Mouse (Mus musculus): ENCODE data around the gene Abcc5. TPM values are rescaled to one million over a fixed set of nuclear protein-coding genes. Genes with fewer than 3 reads are reported as not detected.
"Not testable (repeated sequence)": the region's sequence is repeated elsewhere in the genome, so short reads cannot be mapped to it uniquely, and the experiment has no call there.

Abcc5 gene
- polyA plus RNA-seq, 1 experiment from 2014 or later, result 131 TPM

DNA sequence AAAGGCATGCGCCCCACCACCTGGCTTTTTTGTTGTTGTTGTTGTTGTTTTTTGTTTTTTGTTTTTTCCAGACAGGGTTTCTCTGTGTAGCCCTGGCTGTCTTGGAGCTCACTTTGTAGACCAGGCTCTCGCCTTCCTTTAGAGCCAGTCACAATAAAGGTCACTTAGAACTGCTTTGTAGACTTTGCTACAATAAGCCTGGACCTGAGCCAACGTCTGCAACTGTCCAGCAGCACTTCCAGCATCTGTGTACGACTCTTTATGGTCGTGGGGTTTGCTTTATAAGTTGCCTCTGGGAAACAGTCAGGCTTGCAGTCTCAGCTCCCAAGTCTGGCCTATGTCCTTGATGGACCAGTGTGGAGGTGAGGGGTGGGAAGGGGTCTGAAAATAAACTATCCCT lies 45.2 kb downstream of the Abcc5 start:
- 72% methylated on average over 5 of the region's 5 CpGs for WGBS
- Histone ChIP-seq H3K36me3 (peaks cover 38% of the 10 kb centered on the region), H3K9me3 (no peaks in the 10 kb centered on the region)

DNA sequence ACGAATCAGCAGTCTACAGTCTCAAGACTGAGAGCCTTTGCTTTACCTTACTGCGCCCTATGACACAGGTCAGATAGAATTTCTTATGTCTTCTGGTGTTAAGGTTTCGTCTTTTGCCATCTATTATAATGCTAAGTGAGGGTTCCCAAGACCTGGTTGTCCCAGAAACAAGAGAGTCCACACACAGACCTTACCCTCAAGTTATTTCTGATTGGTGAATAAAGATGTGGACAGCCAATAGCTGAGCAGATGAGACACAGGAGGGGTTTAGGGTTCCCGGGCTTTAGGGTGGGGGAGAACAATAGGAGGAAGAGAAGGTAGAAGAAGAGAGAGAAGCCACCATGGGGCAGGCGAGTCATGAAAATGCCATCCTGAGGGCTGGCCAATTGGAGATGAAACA lies 50.9 kb downstream of the Abcc5 start:
- H3K27me3 ChIP-seq (replicated peaks), result no peaks in the 10 kb centered on the region
- ATAC-seq (ENCODE audit: low FRiP score, low read depth), result no peak
- peaks cover 64% of the 10 kb centered on the region for H3K36me3 ChIP-seq
- no peak overlapping the region for H3K4me3 ChIP-seq
- no peaks in the 10 kb centered on the region for H3K4me1 ChIP-seq
- 86% methylated on average over 5 of the region's 5 CpGs for WGBS
- H3K27ac ChIP-seq, result no peak overlapping the region
- H3K9ac ChIP-seq, result no peak overlapping the region
- no peaks in the 10 kb centered on the region for H3K9me3 ChIP-seq
- H3K4me2 ChIP-seq (replicated peaks), result no peak overlapping the region

More for the DNA sequence above, 45.2 kb downstream of the Abcc5 start:
- no peaks in the 10 kb centered on the region for H3K4me1 ChIP-seq
- no peak overlapping the region for H3K4me2 ChIP-seq (replicated peaks)
- no peak for ATAC-seq (ENCODE audit: low FRiP score, low read depth)
- H3K9ac ChIP-seq, result no peak overlapping the region
- no peak overlapping the region for H3K4me3 ChIP-seq
- no peak overlapping the region for H3K27ac ChIP-seq
- H3K27me3 ChIP-seq (replicated peaks), result no peaks in the 10 kb centered on the region

DNA sequence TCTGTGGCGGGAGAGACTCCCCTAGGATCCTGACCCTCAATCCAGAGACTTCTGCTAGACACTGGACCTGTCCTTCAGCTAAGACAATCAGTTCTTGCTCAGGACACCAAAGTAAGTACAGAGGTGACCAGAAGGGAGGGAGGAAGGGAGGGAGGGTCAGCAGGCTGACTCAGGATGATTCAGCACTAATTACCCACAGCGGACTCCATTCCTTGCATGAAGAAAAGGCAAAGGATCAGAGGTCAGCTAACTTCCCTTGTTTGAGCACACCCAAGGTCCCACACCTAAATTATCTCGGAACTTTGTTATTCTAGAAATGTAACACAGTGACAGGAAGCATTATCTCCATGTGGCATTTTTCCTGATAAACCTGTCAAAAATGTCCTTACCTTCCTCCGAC lies 54.5 kb downstream of the Abcc5 start:
- Histone ChIP-seq H3K9me3 (no peaks in the 10 kb centered on the region), H3K4me1 (no peaks in the 10 kb centered on the region), H3K27me3 (replicated peaks) (no peaks in the 10 kb centered on the region), H3K4me2 (replicated peaks) (no peak overlapping the region), H3K9ac (no peak overlapping the region), H3K27ac (no peak overlapping the region), H3K36me3 (peaks cover 73% of the 10 kb centered on the region), H3K4me3 (no peak overlapping the region)
- no peak for ATAC-seq (ENCODE audit: low FRiP score, low read depth)
- WGBS, result 90% methylated on average over 4 of the region's 4 CpGs

DNA sequence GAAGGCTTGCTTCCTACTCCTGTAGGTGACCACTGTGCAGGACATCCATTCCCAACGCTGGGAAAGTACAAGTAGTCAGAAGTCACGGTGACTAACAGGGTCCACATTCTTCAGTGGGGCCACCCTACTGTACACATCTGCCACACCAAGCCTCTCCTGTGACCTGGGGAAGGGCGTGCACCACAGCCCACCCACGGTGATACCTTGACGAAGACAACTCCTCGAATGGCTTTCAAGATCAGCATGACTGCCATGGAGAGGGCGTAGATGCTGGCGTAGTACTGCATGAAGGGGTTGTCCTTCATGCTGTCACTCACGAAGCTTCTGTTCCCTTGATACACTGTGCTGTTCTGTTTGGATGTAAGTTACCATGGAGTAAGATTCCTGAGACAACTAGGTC lies 58.0 kb downstream of the Abcc5 start:
- Histone ChIP-seq H3K9ac (no peak overlapping the region), H3K9me3 (no peaks in the 10 kb centered on the region), H3K27ac (no peak overlapping the region), H3K4me2 (replicated peaks) (no peak overlapping the region), H3K27me3 (replicated peaks) (no peaks in the 10 kb centered on the region), H3K4me1 (no peaks in the 10 kb centered on the region), H3K36me3 (peaks cover 79% of the 10 kb centered on the region), H3K4me3 (no peak overlapping the region)
- ATAC-seq (ENCODE audit: low FRiP score, low read depth), result no peak
- 94% methylated on average over 9 of the region's 9 CpGs for WGBS

DNA sequence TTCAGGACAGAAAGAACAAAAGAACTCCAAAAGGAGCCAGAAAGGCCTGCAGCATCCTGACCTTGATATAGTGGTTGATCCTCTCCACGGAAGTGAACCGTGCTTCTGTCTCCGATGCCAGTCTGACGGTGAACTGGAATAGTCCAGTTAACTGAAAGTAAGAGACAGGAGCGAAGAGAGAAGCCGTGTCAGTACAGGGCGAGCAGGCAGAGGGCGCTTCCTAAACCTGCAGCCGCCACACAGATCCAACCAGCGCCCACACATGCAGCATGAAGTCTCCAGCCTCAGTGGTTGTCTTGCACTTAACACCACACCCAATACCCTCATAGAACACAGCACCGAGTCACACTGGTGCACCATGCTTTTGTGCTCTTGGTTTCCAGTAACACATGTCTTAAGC lies 64.1 kb downstream of the Abcc5 start:
- ATAC-seq (ENCODE audit: low FRiP score, low read depth), result no peak

DNA sequence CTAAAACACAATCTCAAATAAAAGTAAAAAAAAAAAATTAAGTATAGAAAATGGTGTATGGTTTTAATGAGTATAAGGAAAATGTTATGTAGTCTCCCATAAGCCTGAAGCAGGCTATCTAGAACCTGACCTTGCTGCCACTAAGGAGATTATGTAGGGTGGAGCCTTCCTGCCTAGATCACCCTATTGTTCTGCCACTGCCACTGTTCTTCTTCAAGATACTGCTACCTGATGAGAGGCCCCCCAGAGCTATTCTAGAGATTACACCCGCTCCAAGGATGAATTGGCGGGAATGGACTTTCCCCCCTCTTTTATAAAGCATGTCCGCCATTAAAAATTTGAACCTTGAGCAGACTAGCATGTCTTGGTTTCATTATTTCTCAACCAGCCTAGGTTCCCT lies 64.7 kb downstream of the Abcc5 start:
- not testable (repeated sequence) for H3K9ac ChIP-seq; H3K27me3 ChIP-seq (replicated peaks); H3K27ac ChIP-seq; ATAC-seq (ENCODE audit: low FRiP score, low read depth); H3K4me1 ChIP-seq; H3K4me2 ChIP-seq (replicated peaks); H3K4me3 ChIP-seq; H3K9me3 ChIP-seq
- peaks cover 83% of the 10 kb centered on the region for H3K36me3 ChIP-seq
- WGBS, result 89% methylated on average over 3 of the region's 3 CpGs

More for the DNA sequence above, 64.1 kb downstream of the Abcc5 start:
- 90% methylated on average over 11 of the region's 11 CpGs for WGBS
- Histone ChIP-seq H3K27ac (no peak overlapping the region), H3K4me1 (no peaks in the 10 kb centered on the region), H3K27me3 (replicated peaks) (no peaks in the 10 kb centered on the region), H3K4me3 (no peak overlapping the region), H3K36me3 (peaks cover 85% of the 10 kb centered on the region), H3K9me3 (no peaks in the 10 kb centered on the region), H3K9ac (no peak overlapping the region), H3K4me2 (replicated peaks) (no peak overlapping the region)

DNA sequence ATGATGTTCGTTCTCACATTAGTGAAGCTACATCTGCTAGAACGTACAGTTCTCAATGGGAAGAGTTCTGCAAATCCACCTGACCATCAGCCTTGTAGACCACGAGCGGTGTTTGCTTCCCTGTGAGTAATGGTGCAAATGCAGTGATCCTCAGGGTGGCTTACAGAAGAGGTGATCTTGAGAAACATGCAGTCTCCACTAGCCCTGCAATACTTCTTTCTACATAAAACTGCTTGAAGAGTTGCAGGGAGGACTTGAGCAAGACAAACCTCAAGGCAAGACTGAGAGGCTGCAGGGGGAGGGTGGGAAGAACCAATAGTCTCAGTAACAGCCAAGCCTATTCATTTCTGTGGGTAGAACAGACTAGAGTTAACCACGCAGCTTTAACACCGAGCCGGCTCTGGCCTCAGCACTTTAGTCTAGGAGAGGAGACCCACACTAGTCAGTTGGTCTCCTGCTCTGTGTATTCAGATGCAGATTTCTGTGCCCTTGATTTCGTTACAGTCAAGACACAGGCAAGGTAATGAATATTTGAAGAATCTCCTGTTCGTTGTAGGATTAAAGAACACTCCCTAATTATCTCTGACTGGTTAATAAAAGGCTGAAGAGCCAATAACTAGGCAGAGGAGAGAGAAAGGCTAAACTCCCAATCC lies 66.4 kb downstream of the Abcc5 start:
- ATAC-seq (ENCODE audit: low FRiP score, low read depth), result no peak
- H3K9me3 ChIP-seq, result no peaks in the 10 kb centered on the region
- H3K4me3 ChIP-seq, result no peak overlapping the region
- H3K4me1 ChIP-seq, result no peaks in the 10 kb centered on the region
- no peaks in the 10 kb centered on the region for H3K27me3 ChIP-seq (replicated peaks)
- no peak overlapping the region for H3K4me2 ChIP-seq (replicated peaks)
- no peak overlapping the region for H3K27ac ChIP-seq
- H3K36me3 ChIP-seq, result peaks cover 84% of the 10 kb centered on the region
- H3K9ac ChIP-seq, result no peak overlapping the region
- 75% methylated on average over 9 of the region's 9 CpGs for WGBS

DNA sequence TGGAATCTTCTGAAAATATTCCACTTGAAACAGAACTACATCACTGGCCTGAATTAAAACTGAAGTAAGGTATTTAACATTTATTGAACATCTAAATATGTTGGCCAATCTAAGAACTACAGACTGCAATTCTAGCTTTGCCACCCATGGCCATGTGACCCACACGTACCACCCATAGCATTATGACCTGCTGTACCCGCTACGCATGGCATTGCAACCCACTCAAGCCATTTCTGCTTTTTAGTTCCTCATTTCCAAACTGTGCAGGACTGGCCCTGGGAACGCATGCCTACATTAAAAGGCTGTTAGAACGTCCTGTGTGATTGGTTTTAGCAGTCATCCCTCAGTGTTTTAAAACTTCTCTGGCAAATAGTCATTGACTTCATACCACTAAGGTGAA lies 68.4 kb downstream of the Abcc5 start:
- no peak for ATAC-seq (ENCODE audit: low FRiP score, low read depth)
- no peaks in the 10 kb centered on the region for H3K27me3 ChIP-seq (replicated peaks)
- WGBS, result 96% methylated on average over 5 of the region's 5 CpGs
- no peaks in the 10 kb centered on the region for H3K4me1 ChIP-seq
- H3K4me2 ChIP-seq (replicated peaks), result no peak overlapping the region
- no peak overlapping the region for H3K9ac ChIP-seq
- no peaks in the 10 kb centered on the region for H3K9me3 ChIP-seq
- H3K36me3 ChIP-seq, result peaks cover 77% of the 10 kb centered on the region
- H3K27ac ChIP-seq, result no peak overlapping the region
- no peak overlapping the region for H3K4me3 ChIP-seq

DNA sequence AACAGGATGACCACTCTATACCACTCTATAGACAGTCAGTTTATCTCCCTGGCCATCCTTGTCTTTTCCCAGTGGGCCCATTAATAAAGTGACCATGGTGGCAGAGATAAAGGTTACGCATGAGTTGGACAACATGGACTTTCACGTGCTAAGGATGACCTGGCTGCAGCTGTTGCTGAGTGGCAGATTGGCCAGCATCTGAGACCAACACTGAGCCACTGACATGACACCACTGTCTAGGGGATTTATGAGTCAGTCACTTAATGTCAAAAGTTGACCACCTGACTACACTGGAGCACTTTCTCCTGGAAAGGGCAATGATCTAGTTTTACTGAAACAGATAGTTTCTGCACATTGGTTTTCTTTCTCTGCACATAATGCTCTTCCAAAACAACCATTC lies 71.4 kb downstream of the Abcc5 start:
- 88% methylated on average over 2 of the region's 2 CpGs for WGBS

DNA sequence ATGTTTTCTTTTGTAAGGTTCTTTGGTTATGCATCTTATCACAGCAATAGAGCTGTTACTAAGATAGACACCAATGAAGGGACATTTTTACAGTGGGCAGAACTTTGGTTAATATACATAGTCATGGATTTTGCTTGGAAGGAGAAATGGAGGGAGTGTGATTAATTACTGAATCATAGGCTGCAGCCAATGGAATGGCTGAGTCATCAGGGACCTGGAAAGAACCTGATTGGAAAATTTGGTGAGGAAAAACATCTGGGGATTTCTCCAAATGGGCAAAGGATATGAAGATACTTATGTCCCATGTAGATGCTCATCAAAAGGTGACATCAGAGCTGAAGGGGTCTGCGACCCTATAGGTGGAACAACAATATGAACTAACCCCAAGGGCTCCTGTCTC lies 72.2 kb downstream of the Abcc5 start:
- no peak for ATAC-seq (ENCODE audit: low FRiP score, low read depth)
- WGBS, result 91% methylated on average over 1 of the region's 1 CpGs
- Histone ChIP-seq H3K27ac (no peak overlapping the region), H3K4me2 (replicated peaks) (no peak overlapping the region), H3K4me1 (no peaks in the 10 kb centered on the region), H3K27me3 (replicated peaks) (no peaks in the 10 kb centered on the region), H3K9ac (no peak overlapping the region), H3K36me3 (peaks cover 68% of the 10 kb centered on the region), H3K9me3 (no peaks in the 10 kb centered on the region), H3K4me3 (no peak overlapping the region)

More for the DNA sequence above, 71.4 kb downstream of the Abcc5 start:
- no peaks in the 10 kb centered on the region for H3K4me1 ChIP-seq
- H3K9me3 ChIP-seq, result no peaks in the 10 kb centered on the region
- ATAC-seq (ENCODE audit: low FRiP score, low read depth), result no peak
- no peak overlapping the region for H3K9ac ChIP-seq
- peaks cover 65% of the 10 kb centered on the region for H3K36me3 ChIP-seq
- H3K27ac ChIP-seq, result no peak overlapping the region
- H3K4me2 ChIP-seq (replicated peaks), result no peak overlapping the region
- no peaks in the 10 kb centered on the region for H3K27me3 ChIP-seq (replicated peaks)
- no peak overlapping the region for H3K4me3 ChIP-seq

DNA sequence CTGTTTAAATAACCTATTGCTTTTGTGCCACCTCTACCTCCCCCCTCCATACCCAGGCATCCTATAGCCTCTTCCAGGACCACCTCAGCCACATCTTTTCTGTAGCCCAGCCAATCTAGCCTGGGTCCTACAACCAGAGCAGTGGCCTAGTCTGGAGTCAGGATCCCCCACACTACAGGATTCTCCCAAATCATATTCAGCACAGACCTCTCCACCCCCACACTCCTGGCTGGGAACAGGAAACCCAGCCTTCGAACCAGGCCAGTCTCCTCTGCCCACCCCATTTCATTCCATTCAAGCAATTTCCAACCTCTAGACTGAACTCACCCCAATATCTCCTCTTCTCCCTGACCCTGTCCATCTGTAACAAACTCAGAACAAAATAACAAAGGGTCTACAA lies 80.7 kb downstream of the Abcc5 start:
- Histone ChIP-seq H3K9me3 (no peaks in the 10 kb centered on the region), H3K4me2 (replicated peaks) (no peak overlapping the region), H3K9ac (no peak overlapping the region), H3K4me3 (no peak overlapping the region), H3K4me1 (no peaks in the 10 kb centered on the region), H3K36me3 (peaks cover 45% of the 10 kb centered on the region), H3K27me3 (replicated peaks) (no peaks in the 10 kb centered on the region), H3K27ac (no peak overlapping the region)
- 96% methylated on average over 1 of the region's 1 CpGs for WGBS
- no peak for ATAC-seq (ENCODE audit: low FRiP score, low read depth)

DNA sequence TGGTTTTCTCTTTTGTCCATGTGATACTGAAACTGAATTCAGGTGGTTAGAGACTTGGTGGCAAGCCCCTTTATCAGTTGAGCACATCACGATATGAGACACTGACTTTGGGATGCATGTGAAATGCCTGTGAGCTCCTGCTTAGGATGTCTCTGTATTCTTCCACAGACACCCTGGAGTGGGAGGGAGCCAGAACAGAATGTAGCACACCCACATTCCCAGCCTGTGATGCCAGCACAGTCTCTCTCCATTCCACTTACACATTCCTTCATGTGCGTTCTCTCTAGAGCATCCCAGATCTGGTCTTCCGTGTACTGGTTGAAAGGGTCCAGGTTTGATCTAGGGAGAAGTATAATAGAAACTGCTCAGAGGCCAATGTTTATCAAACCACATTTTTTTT lies 87.6 kb downstream of the Abcc5 start:
- no peak for ATAC-seq (ENCODE audit: low FRiP score, low read depth)
- WGBS, result 97% methylated on average over 3 of the region's 3 CpGs
- H3K36me3 ChIP-seq, result peaks cover 52% of the 10 kb centered on the region

DNA sequence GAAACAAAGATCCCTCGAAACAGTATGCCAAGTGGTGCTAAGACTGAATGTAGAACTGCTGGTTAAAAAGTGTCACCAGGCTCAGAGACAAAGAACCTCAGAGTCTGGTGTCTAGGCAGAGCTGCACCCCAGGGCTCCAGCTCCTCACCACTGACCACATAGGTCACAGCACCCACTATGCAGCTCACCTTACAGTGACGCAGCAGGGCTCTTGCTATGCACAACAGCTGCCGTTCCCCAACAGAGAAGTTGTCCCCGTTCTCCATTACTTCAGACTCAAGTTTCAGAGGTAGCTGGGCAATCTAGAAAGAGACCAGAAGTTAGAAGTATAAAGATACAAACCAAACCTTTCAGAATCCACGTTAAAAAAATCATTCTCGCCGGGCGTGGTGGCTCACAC lies 91.3 kb downstream of the Abcc5 start:
- H3K4me1 ChIP-seq, result no peaks in the 10 kb centered on the region
- 96% methylated on average over 8 of the region's 8 CpGs for WGBS
- peaks cover 67% of the 10 kb centered on the region for H3K36me3 ChIP-seq
- no peak overlapping the region for H3K27ac ChIP-seq
- no peaks in the 10 kb centered on the region for H3K9me3 ChIP-seq
- H3K4me2 ChIP-seq (replicated peaks), result no peak overlapping the region
- no peaks in the 10 kb centered on the region for H3K27me3 ChIP-seq (replicated peaks)
- H3K4me3 ChIP-seq, result no peak overlapping the region
- no peak overlapping the region for H3K9ac ChIP-seq
- no peak for ATAC-seq (ENCODE audit: low FRiP score, low read depth)

More for the DNA sequence above, 87.6 kb downstream of the Abcc5 start:
- H3K4me2 ChIP-seq (replicated peaks), result no peak overlapping the region
- H3K4me3 ChIP-seq, result no peak overlapping the region
- H3K9ac ChIP-seq, result no peak overlapping the region
- H3K9me3 ChIP-seq, result no peaks in the 10 kb centered on the region
- no peak overlapping the region for H3K27ac ChIP-seq
- no peaks in the 10 kb centered on the region for H3K27me3 ChIP-seq (replicated peaks)
- H3K4me1 ChIP-seq, result no peaks in the 10 kb centered on the region

Measured in neural tube, embryonic 12.5 days (tissue).